Mouse (Mus musculus) liver, embryonic 12.5 days (tissue): ENCODE results near the gene Prps1l3. TPM values are rescaled to one million over a fixed set of nuclear protein-coding genes. Genes with fewer than 3 reads are reported as not detected.

Source experiments
- ATAC-seq: fragments of 200-750 bp; cut with Nextera tagmentation; 2 replicates; pipeline ENCODE4 v1.8.0; 2017; ENCODE audit warnings: moderate number of reproducible peaks, mild to moderate bottlenecking, moderate library complexity
- H3K27ac ChIP-seq: fragments of 300-500 bp; sonication (generic); 2 replicates; pipeline ENCODE4 v1.5.1; 2016; ENCODE audit warnings: mild to moderate bottlenecking
- H3K27me3 ChIP-seq: fragments of 300-500 bp; sonication (generic); replicated peaks from 2 replicates; pipeline ENCODE4 v1.6.1; 2016; ENCODE audit warnings: mild to moderate bottlenecking, moderate library complexity
- H3K36me3 ChIP-seq: fragments of 300-500 bp; sonication (generic); 2 replicates; pipeline ENCODE4 v1.6.1; 2016; ENCODE audit warnings: mild to moderate bottlenecking, moderate library complexity
- H3K4me1 ChIP-seq: fragments of 300-500 bp; sonication (generic); 2 replicates; pipeline ENCODE4 v1.6.1; 2016
- H3K4me2 ChIP-seq: fragments of 300-500 bp; sonication (generic); 2 replicates; pipeline ENCODE4 v1.6.1; 2016; ENCODE audit warnings: mild to moderate bottlenecking, moderate library complexity
- H3K4me3 ChIP-seq: fragments of 300-500 bp; sonication (generic); 2 replicates; pipeline ENCODE4 v1.5.1; 2016; ENCODE audit warnings: mild to moderate bottlenecking, moderate library complexity
- H3K9ac ChIP-seq: fragments of 300-500 bp; sonication (generic); 2 replicates; pipeline ENCODE4 v1.6.1; 2016; ENCODE audit warnings: mild to moderate bottlenecking, moderate library complexity
- H3K9me3 ChIP-seq: fragments of 300-500 bp; sonication (generic); replicated peaks from 2 replicates; pipeline ENCODE4 v1.6.1; 2016; ENCODE audit warnings: mild to moderate bottlenecking, moderate library complexity
- WGBS: fragments of 180-500 bp; shearing (Covaris S2); methylation state at CpG from one replicate; pipeline ENCODE4 v1.1.7; 2016; ENCODE audit not compliant: insufficient replicate concordance; 5-methylcytosine and 5-hydroxymethylcytosine counted together
- polyA plus RNA-seq: library from polyadenylated mRNA; unstranded; fragments of >200 nt; fragmentation: Nextera tagmentation; extraction: Ambion mirVana; gene quantifications from 2 replicates; pipeline ENCODE4 v1.2.1, GENCODE M21; 2016

Gene Prps1l3
- polyA plus RNA-seq, 1 experiment from 2014 or later, result 61.7 TPM

- Histone ChIP-seq H3K27me3 (no peaks in the 10 kb centered on the region), H3K9ac (no peak overlapping the region), H3K4me1 (no peaks in the 10 kb centered on the region), H3K4me2 (no peak overlapping the region), H3K36me3 (no peaks in the 10 kb centered on the region), H3K9me3 (no peaks in the 10 kb centered on the region), H3K4me3 (no peak overlapping the region), H3K27ac (no peak overlapping the region)
- WGBS, result 42% methylated on average over 1 of the region's 1 CpGs
- ATAC-seq, result no peak
Observed at GRCm38 (mm10) chr12:57275456-57275855, 45.2 kb downstream of the Prps1l3 start.

- no peak overlapping the region for H3K4me3 ChIP-seq
- H3K9ac ChIP-seq, result no peak overlapping the region
- no peaks in the 10 kb centered on the region for H3K27me3 ChIP-seq
- ATAC-seq, result no peak
- 36% methylated on average over 3 of the region's 3 CpGs for WGBS
- no peak overlapping the region for H3K27ac ChIP-seq
- H3K4me2 ChIP-seq, result no peak overlapping the region
- H3K9me3 ChIP-seq, result no peaks in the 10 kb centered on the region
- H3K4me1 ChIP-seq, result no peaks in the 10 kb centered on the region
- H3K36me3 ChIP-seq, result no peaks in the 10 kb centered on the region
Observed at GRCm38 (mm10) chr12:57281155-57282114, 51.2 kb downstream of the Prps1l3 start.

GRCm38 (mm10) chr12:57285303-57286059 lies 55.3 kb downstream of the Prps1l3 start:
- Histone ChIP-seq H3K27ac (no peak overlapping the region), H3K9ac (no peak overlapping the region), H3K27me3 (no peaks in the 10 kb centered on the region), H3K4me3 (no peak overlapping the region), H3K36me3 (no peaks in the 10 kb centered on the region), H3K4me1 (no peaks in the 10 kb centered on the region), H3K9me3 (no peaks in the 10 kb centered on the region), H3K4me2 (no peak overlapping the region)
- no peak for ATAC-seq
- 65% methylated on average over 5 of the region's 5 CpGs for WGBS

Other genes starting within 250 kb of the Prps1l3 start
- gene Slc25a21, start 32.9 kb upstream of the Prps1l3 start, polyA plus RNA-seq, result 30.0 and 33.1 TPM in 2 replicates
- gene Mipol1, start within 50 bp of the Prps1l3 start, polyA plus RNA-seq, result 5.4 and 6.1 TPM in 2 replicates